Mouse (Mus musculus) CH12.LX (cell line): ENCODE data around the gene Edc3. TPM values are rescaled to one million over a fixed set of nuclear protein-coding genes. Genes with fewer than 3 reads are reported as not detected.

ENCODE experiments used
- DNase-seq: peaks from one replicate; pipeline ENCODE4 v3.0.0-alpha.2; 2013; ENCODE audit errors: extremely low read depth
- H3K27ac ChIP-seq: 2 replicates; pipeline ENCODE4 v1.5.1; 2012; ENCODE audit warnings: low read depth, mild to moderate bottlenecking, control low read depth, moderate library complexity; ENCODE audit not compliant: insufficient read depth
- H3K27me3 ChIP-seq: replicated peaks from 2 replicates; pipeline ENCODE3; 2012; ENCODE audit warnings: inconsistent platforms
- H3K36me3 ChIP-seq, 2 experiments: replicated peaks in 1 of 2; 2 replicates each; pipeline versions ENCODE3 to v1.6.1; 2012; ENCODE audit warnings: inconsistent platforms in 1 of 2, low read length in 1 of 2, mild to moderate bottlenecking in 1 of 2, mixed read lengths in 1 of 2, moderate library complexity in 1 of 2; ENCODE audit not compliant: control insufficient read depth in 1 of 2, insufficient read depth in 1 of 2
- H3K4me1 ChIP-seq, 2 experiments: 2 replicates each; pipeline ENCODE4 v1.6.1; 2012; ENCODE audit warnings: inconsistent platforms in 1 of 2, moderate library complexity in 1 of 2; ENCODE audit not compliant: insufficient read depth in 2 of 2, control insufficient read depth in 1 of 2
- H3K4me2 ChIP-seq: 2 replicates; pipeline ENCODE4 v1.6.1; 2012; ENCODE audit warnings: low read depth, mild to moderate bottlenecking, control low read depth; ENCODE audit not compliant: poor library complexity, insufficient read depth, severe bottlenecking
- H3K4me3 ChIP-seq, 3 experiments: fragments of 150-350 bp in 1 of 3; sonication (generic) in 1 of 3; replicated peaks in 1 of 3; 2 replicates each; pipeline versions ENCODE3 to v1.5.1; 2011 to 2012; ENCODE audit warnings: low read depth in 2 of 3, low read length in 2 of 3, mild to moderate bottlenecking in 2 of 3, moderate library complexity in 2 of 3, control low read depth in 1 of 3, improper control_type of control experiment in 1 of 3, inconsistent platforms in 1 of 3, mixed read lengths in 1 of 3; ENCODE audit not compliant: poor library complexity in 1 of 3
- H3K79me2 ChIP-seq: replicated peaks from 2 replicates; pipeline ENCODE4 v1.6.1; 2012; ENCODE audit warnings: mild to moderate bottlenecking, moderate library complexity; ENCODE audit not compliant: control insufficient read depth, poor library complexity, insufficient read depth, severe bottlenecking; ENCODE audit errors: extremely low read depth
- H3K9ac ChIP-seq: 2 replicates; pipeline ENCODE4 v1.6.1; 2012; ENCODE audit warnings: low read depth, mild to moderate bottlenecking, control low read depth, moderate library complexity; ENCODE audit not compliant: insufficient read depth
- H3K9me3 ChIP-seq: replicated peaks from 2 replicates; pipeline ENCODE3; 2012; ENCODE audit warnings: low read length, inconsistent platforms, mixed read lengths
- CHD1 ChIP-seq: IDR thresholded peaks from 2 replicates; pipeline ENCODE4 v1.6.1; 2012; ENCODE audit warnings: low read depth, low read length, improper control_type of control experiment, inconsistent platforms
- CTCF ChIP-seq, 2 experiments: IDR thresholded peaks in 1 of 2; conservative IDR thresholded peaks in 1 of 2; 2 replicates each; pipeline ENCODE4 v1.5.1; 2011 to 2012; ENCODE audit warnings: low read depth in 2 of 2, low read length in 2 of 2, improper control_type of control experiment in 1 of 2, inconsistent platforms in 1 of 2, mild to moderate bottlenecking in 1 of 2, moderate library complexity in 1 of 2
- EP300 ChIP-seq: IDR thresholded peaks from 2 replicates; pipeline ENCODE4 v1.6.1; 2011; ENCODE audit warnings: low read length, improper control_type of control experiment
- ETS1 ChIP-seq: conservative IDR thresholded peaks from 2 replicates; pipeline ENCODE4 v1.6.1; 2012; ENCODE audit warnings: low read depth, mild to moderate bottlenecking, inconsistent platforms, low read length, improper control_type of control experiment, moderate library complexity
- GABPA ChIP-seq: IDR thresholded peaks from 2 replicates; pipeline ENCODE4 v1.6.1; 2012; ENCODE audit warnings: low read depth, low read length, improper control_type of control experiment, inconsistent platforms; ENCODE audit not compliant: insufficient replicate concordance
- JUN ChIP-seq: IDR thresholded peaks from 2 replicates; pipeline ENCODE4 v1.6.1; 2011; ENCODE audit warnings: low read depth, mild to moderate bottlenecking, low read length, improper control_type of control experiment, moderate library complexity; ENCODE audit not compliant: insufficient read depth
- KAT2A ChIP-seq: IDR thresholded peaks from 2 replicates; pipeline ENCODE4 v1.6.1; 2012; ENCODE audit warnings: low read length, improper control_type of control experiment, inconsistent platforms; ENCODE audit not compliant: insufficient replicate concordance
- MAFK ChIP-seq: IDR thresholded peaks from 2 replicates; pipeline ENCODE4 v1.6.1; 2011; ENCODE audit warnings: low read length, improper control_type of control experiment; ENCODE audit not compliant: insufficient replicate concordance
- MAX ChIP-seq: IDR thresholded peaks from 2 replicates; pipeline ENCODE4 v1.6.1; 2011; ENCODE audit warnings: low read length, improper control_type of control experiment
- MXI1 ChIP-seq: IDR thresholded peaks from 2 replicates; pipeline ENCODE4 v1.6.1; 2011; ENCODE audit warnings: mild to moderate bottlenecking, low read depth, low read length, improper control_type of control experiment
- NRF1 ChIP-seq: IDR thresholded peaks from 2 replicates; pipeline ENCODE4 v1.6.1; 2014; ENCODE audit warnings: low read depth, mild to moderate bottlenecking, inconsistent platforms, low read length, improper control_type of control experiment, moderate library complexity
- PAX5 ChIP-seq: IDR thresholded peaks from 2 replicates; pipeline ENCODE4 v1.6.1; 2012; ENCODE audit warnings: low read length, inconsistent platforms, mixed read lengths
- RCOR1 ChIP-seq: conservative IDR thresholded peaks from 2 replicates; pipeline ENCODE4 v1.6.1; 2012; ENCODE audit warnings: low read depth, mild to moderate bottlenecking, inconsistent platforms, low read length, improper control_type of control experiment
- SMC3 ChIP-seq: IDR thresholded peaks from 2 replicates; pipeline ENCODE4 v1.6.1; 2011; ENCODE audit warnings: low read depth, low read length, improper control_type of control experiment
- TBP ChIP-seq: conservative IDR thresholded peaks from 2 replicates; pipeline ENCODE4 v1.6.1; 2011; ENCODE audit warnings: low read depth, low read length, improper control_type of control experiment
- TCF12 ChIP-seq: IDR thresholded peaks from 2 replicates; pipeline ENCODE4 v1.6.1; 2014; ENCODE audit warnings: low read depth, mild to moderate bottlenecking, inconsistent platforms, low read length, improper control_type of control experiment
- UBTF ChIP-seq: IDR thresholded peaks from 2 replicates; pipeline ENCODE4 v1.6.1; 2012; ENCODE audit warnings: low read depth, mild to moderate bottlenecking, inconsistent platforms, low read length, improper control_type of control experiment, moderate library complexity
- USF2 ChIP-seq: conservative IDR thresholded peaks from 2 replicates; pipeline ENCODE4 v1.6.1; 2011; ENCODE audit warnings: low read depth, low read length, improper control_type of control experiment
- ZC3H11A ChIP-seq: IDR thresholded peaks from 2 replicates; pipeline ENCODE4 v1.6.1; 2012; ENCODE audit warnings: low read depth, mild to moderate bottlenecking, inconsistent platforms, low read length, improper control_type of control experiment
- dilution Hi-C: fragments of 300-500 bp; cut with MboI; formaldehyde crosslinking; loops from 2 replicates; pipeline ENCODE4 v1.14.3; 2020; ENCODE audit warnings: low sequenced_read_pairs; ENCODE audit not compliant: extremely low pct_unique_long_range_greater_than_20kb, extremely low pct_ligation_motif_present
- in situ Hi-C: fragments of 300-500 bp; cut with MboI; formaldehyde crosslinking; loops from 3 replicates; pipeline ENCODE4 v1.14.3; 2019; ENCODE audit warnings: low sequenced_read_pairs, low pct_ligation_motif_present, low pct_unique_long_range_greater_than_20kb, mixed read lengths
- polyA plus RNA-seq: library from polyadenylated mRNA; unstranded; fragments of >175 nt; gene quantifications from 2 replicates; pipeline ENCODE4 v1.2.1, GENCODE M21; 2012; ENCODE audit warnings: low read depth; ENCODE audit not compliant: insufficient read length
- total RNA-seq, 2 experiments: library from RNA; depleted of rRNA; stranded (reverse); fragments of 300-350 nt in 1 of 2; fragments of >200 nt in 1 of 2; gene quantifications; 2 replicates each; pipeline ENCODE4 v1.2.3; 2012 to 2014

Gene Edc3
- total and polyA plus RNA-seq, 3 experiments, result 10.6 to 24.1 (median 13.6) TPM

GRCm38 (mm10) chr9:57688158-57688557 is 20.2 kb upstream of the Edc3 start:
- no peaks in the 10 kb centered on the region for H3K79me2 ChIP-seq
- in situ Hi-C loops, result no loop called here
- no peak overlapping the region for H3K4me2 ChIP-seq
- dilution Hi-C loops, result no loop called here
- no peak for TF ChIP-seq NRF1
- TF ChIP-seq SMC3, result peak; percentile 30
- TF ChIP-seq CTCF (conservative IDR thresholded peaks at IDR 0.05 in 1 of 2, IDR thresholded peaks at IDR 0.05 in 1 of 2; ENCODE audit: low read depth in 2 of 2, low read length in 2 of 2), result peak; percentile 3 to 56; a peak in 2 of 4 replicates
- no peaks in the 10 kb centered on the region for H3K9me3 ChIP-seq
- no peak overlapping the region for H3K27ac ChIP-seq
- peaks cover 24% of the 10 kb centered on the region for H3K27me3 ChIP-seq
- no peaks in the 10 kb centered on the region for H3K4me1 ChIP-seq
- no peak overlapping the region for H3K4me3 ChIP-seq
- H3K36me3 ChIP-seq, result no peaks in the 10 kb centered on the region
- no peak overlapping the region for H3K9ac ChIP-seq
- DNase-seq, result peak; percentile 24

GRCm38 (mm10) chr9:57688606-57689005 is 19.7 kb upstream of the Edc3 start:
- no peak for DNase-seq
- no peak overlapping the region for H3K9ac ChIP-seq

GRCm38 (mm10) chr9:57694108-57694507 is 14.2 kb upstream of the Edc3 start:
- no peak overlapping the region for H3K9ac ChIP-seq
- no peaks in the 10 kb centered on the region for H3K36me3 ChIP-seq
- no peaks in the 10 kb centered on the region for H3K79me2 ChIP-seq
- no peak overlapping the region for H3K4me2 ChIP-seq
- H3K27me3 ChIP-seq, result peaks cover 51% of the 10 kb centered on the region
- in situ Hi-C loops (no loop called here), dilution Hi-C loops (no loop called here)
- no peak overlapping the region for H3K4me3 ChIP-seq
- no peaks in the 10 kb centered on the region for H3K9me3 ChIP-seq
- TF ChIP-seq ETS1 (no peak), MXI1 (no peak), ZC3H11A (no peak), USF2 (no peak), RCOR1 (no peak), PAX5 (no peak), GABPA (no peak), CHD1 (no peak), EP300 (no peak), MAX (no peak), JUN (no peak), UBTF (no peak), NRF1 (no peak), TCF12 (no peak), MAFK (no peak)
- DNase-seq, result no peak
- H3K4me1 ChIP-seq, result 0 out of 4 replicates have a peak, but pooled peaks cover 0 to 2% of the 10 kb centered on the region in 2 experiments
- no peak overlapping the region for H3K27ac ChIP-seq

More at GRCm38 (mm10) chr9:57688606-57689005, 19.7 kb upstream of the Edc3 start:
- Histone ChIP-seq H3K27me3 (peaks cover 21% of the 10 kb centered on the region), H3K4me1 (no peaks in the 10 kb centered on the region), H3K9me3 (no peaks in the 10 kb centered on the region), H3K4me2 (no peak overlapping the region), H3K36me3 (no peaks in the 10 kb centered on the region), H3K4me3 (no peak overlapping the region), H3K27ac (no peak overlapping the region), H3K79me2 (no peaks in the 10 kb centered on the region)
- in situ Hi-C loops (no loop called here), dilution Hi-C loops (no loop called here)
- TF ChIP-seq KAT2A (no peak), CTCF (conservative IDR thresholded peaks at IDR 0.05 in 1 of 2, IDR thresholded peaks at IDR 0.05 in 1 of 2; ENCODE audit: low read depth in 2 of 2, low read length in 2 of 2) (no peak), TBP (no peak)
